Mouse (Mus musculus) limb, embryonic 10.5 days (tissue): ENCODE data around the gene Wdr20rt. TPM values are rescaled to one million over a fixed set of nuclear protein-coding genes. Genes with fewer than 3 reads are reported as not detected.
"Not testable (repeated sequence)": the region's sequence is repeated elsewhere in the genome, so short reads cannot be mapped to it uniquely, and the experiment has no call there.

ENCODE experiments used
- DNase-seq: peaks from one replicate; pipeline ENCODE4 v3.0.0-alpha.2; 2017; ENCODE audit warnings: low spot score
- H3K27ac ChIP-seq: fragments of 300-500 bp; sonication (generic); 2 replicates; pipeline ENCODE4 v1.5.1; 2016; ENCODE audit warnings: mild to moderate bottlenecking
- H3K27me3 ChIP-seq: fragments of 300-500 bp; sonication (generic); 2 replicates; pipeline ENCODE4 v1.6.1; 2016; ENCODE audit warnings: low read depth, mild to moderate bottlenecking; ENCODE audit not compliant: poor library complexity, severe bottlenecking
- H3K36me3 ChIP-seq: fragments of 300-500 bp; sonication (generic); 2 replicates; pipeline ENCODE4 v1.6.1; 2016; ENCODE audit warnings: mild to moderate bottlenecking, moderate library complexity
- H3K4me1 ChIP-seq: fragments of 300-500 bp; sonication (generic); 2 replicates; pipeline ENCODE4 v1.6.1; 2016
- H3K4me3 ChIP-seq: fragments of 300-500 bp; sonication (generic); 2 replicates; pipeline ENCODE4 v1.5.1; 2016; ENCODE audit warnings: mild to moderate bottlenecking, moderate library complexity
- H3K9me3 ChIP-seq: fragments of 300-500 bp; sonication (generic); replicated peaks from 2 replicates; pipeline ENCODE4 v1.6.1; 2016; ENCODE audit warnings: mild to moderate bottlenecking
- WGBS: fragments of 180-500 bp; shearing (Covaris S2); methylation state at CpG from one replicate; pipeline ENCODE4 v1.1.7; 2016; 5-methylcytosine and 5-hydroxymethylcytosine counted together
- polyA plus RNA-seq: library from polyadenylated mRNA; unstranded; fragments of >200 nt; fragmentation: Nextera tagmentation; extraction: Ambion mirVana; gene quantifications from 2 replicates; pipeline ENCODE4 v1.2.1, GENCODE M21; 2016

The Wdr20rt gene
- polyA plus RNA-seq = not detected in 2 replicates

DNA sequence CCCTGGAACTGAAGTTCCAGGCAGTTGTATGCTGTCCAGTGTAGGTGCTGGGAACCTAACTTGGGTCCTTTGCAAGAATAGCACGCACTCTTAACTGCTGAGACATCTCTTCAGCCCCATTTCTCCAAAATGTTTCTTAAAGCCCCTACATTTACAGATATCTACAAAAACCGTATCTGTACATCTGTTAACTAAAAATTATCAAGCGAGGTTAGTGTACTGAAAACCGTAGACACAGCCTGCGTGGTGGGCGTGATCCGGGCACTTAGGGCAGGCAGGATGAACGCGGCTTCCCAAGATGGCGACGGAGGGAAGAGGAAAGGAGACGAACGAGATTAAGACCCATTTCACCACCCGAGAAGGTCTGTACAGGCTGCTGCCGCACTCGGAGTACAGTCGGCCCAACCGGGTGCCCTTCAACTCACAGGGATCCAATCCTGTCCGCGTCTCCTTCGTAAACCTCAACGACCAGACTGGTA, at the start of gene Wdr20rt:
Wdr20rt (plus strand) TSS at position 51 of the 479 bp plus-strand sequence.
- no peaks in the 10 kb centered on the region for H3K9me3 ChIP-seq
- H3K27me3 ChIP-seq = no peaks in the 10 kb centered on the region
- H3K36me3 ChIP-seq = no peaks in the 10 kb centered on the region
- no peak within 1 kb of the TSS for H3K27ac ChIP-seq
- no peaks in the 10 kb centered on the region for H3K4me1 ChIP-seq
- no peak within 1 kb of the TSS for H3K4me3 ChIP-seq
- WGBS = 92% methylated on average over 22 of the region's 22 CpGs
- no peak for DNase-seq

DNA sequence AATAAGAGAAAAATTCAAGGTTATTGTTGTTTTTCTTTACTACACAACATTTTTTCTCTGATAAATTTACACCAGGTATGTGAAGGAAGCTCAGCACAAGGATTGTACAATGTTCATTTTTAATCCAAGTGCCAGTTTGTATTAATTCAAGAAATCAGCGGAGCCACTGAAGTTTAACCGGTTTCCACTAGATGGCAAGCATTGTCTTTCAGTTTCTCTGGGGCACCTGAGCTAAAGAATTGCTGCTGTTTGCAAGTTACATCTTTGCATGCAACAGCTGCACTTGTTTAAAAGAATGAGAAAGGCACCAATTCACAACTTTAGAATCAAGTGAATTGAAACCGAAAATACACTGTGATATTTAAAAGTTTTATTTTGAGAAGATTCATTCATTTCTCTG, 38.0 kb upstream of the Wdr20rt start:
- H3K9me3 ChIP-seq = no peaks in the 10 kb centered on the region
- no peak overlapping the region for H3K27ac ChIP-seq
- H3K36me3 ChIP-seq = no peaks in the 10 kb centered on the region
- no peak for DNase-seq
- no peak overlapping the region for H3K4me3 ChIP-seq
- H3K27me3 ChIP-seq = no peaks in the 10 kb centered on the region
- WGBS = 62% methylated on average over 3 of the region's 3 CpGs
- H3K4me1 ChIP-seq = no peaks in the 10 kb centered on the region

DNA sequence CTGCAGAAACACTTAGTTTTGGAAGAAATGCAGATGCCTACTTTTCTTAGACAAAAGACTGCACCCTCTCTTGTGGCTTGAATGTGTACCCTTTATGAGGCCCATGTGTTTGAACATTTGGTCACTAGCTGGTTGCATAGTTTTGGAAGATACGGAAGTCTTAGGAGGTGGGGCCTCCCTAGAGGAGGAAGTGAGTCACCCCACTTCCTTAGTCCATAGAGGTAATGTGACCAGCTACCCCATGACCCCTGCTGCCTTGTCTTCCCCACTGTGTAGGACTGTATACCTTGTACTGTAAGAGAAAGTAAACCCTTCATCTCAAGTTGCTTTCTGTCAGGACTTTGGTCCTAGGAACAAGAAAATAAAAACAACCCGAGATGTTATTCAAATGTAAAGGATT, 36.1 kb upstream of the Wdr20rt start:
- 84% methylated on average over 2 of the region's 2 CpGs for WGBS
- H3K4me1 ChIP-seq = no peaks in the 10 kb centered on the region
- H3K9me3 ChIP-seq = no peaks in the 10 kb centered on the region
- H3K36me3 ChIP-seq = no peaks in the 10 kb centered on the region
- H3K27ac ChIP-seq = no peak overlapping the region
- no peak overlapping the region for H3K4me3 ChIP-seq
- no peak for DNase-seq
- H3K27me3 ChIP-seq = no peaks in the 10 kb centered on the region

DNA sequence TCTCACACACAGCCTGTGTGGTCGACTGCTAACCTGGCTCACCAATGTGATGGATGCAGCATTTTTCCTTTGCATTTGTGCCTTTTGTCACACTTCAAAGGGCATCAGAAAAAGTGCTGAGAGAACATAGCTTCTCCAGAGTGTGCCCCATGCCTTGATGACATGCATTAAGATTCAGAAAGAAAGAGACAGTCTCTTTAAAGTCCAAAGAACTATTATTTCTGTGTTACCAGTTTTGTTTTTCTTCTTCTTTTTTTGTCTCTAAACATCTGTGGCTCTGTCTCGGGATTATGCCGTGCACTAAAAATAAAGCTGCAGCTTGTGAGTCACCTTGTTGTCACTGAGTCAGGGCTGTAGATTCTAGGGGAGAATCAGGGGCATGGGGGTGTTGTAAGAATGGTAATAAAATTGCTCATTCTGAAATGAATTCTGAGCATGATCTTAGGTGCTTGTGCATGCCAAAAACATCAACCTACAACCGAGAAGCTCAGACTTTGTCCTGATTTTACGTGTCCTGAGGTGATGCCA, 31.2 kb upstream of the Wdr20rt start:
- H3K4me1 ChIP-seq = no peaks in the 10 kb centered on the region
- H3K4me3 ChIP-seq = no peak overlapping the region
- H3K27ac ChIP-seq = no peak overlapping the region
- 84% methylated on average over 5 of the region's 5 CpGs for WGBS
- H3K36me3 ChIP-seq = no peaks in the 10 kb centered on the region
- no peaks in the 10 kb centered on the region for H3K27me3 ChIP-seq
- no peaks in the 10 kb centered on the region for H3K9me3 ChIP-seq
- DNase-seq = no peak

DNA sequence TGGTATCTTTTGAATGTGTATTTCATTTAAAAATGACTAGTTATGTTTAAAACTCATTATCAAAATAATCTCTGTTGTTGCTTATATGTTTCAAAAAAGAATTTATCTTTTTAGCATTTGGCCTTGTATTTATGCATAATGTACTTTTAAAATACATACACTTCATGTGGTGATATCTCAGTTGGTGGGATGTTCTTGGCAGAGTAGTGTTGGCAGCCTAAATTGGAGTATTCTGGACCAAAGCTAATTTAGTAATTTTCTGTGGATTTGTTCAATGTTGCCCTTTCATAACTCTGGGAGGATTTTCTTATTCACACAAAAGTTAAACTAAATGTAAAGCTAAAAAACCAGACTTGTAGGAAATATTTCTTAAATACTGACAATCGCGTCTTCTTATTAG, 23.5 kb upstream of the Wdr20rt start:
- Histone ChIP-seq H3K36me3 (no peaks in the 10 kb centered on the region), H3K9me3 (no peaks in the 10 kb centered on the region), H3K4me1 (no peaks in the 10 kb centered on the region), H3K4me3 (no peak overlapping the region), H3K27ac (no peak overlapping the region), H3K27me3 (no peaks in the 10 kb centered on the region)
- WGBS = 95% methylated on average over 2 of the region's 2 CpGs
- no peak for DNase-seq

DNA sequence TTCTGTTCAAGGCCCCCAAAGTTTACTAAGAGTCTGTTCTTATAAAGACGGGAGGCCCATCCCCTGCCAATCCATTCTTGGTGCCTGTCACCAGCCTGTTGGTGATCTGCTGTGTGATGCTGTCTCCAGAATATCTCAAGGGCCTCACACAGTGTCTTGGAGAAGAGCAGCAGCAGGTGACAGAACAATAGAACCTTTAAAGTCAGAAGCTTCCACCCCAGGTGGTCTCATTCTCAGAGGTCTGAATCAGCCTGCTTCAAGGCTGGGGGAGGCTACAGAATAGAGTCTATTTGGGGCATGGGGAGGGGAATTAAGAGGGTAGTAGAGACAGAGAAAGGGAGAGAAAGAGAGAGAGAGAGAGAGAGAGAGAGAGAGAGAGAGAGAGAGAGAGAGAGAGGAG, 18.9 kb upstream of the Wdr20rt start:
- DNase-seq = no peak
- H3K27me3 ChIP-seq = no peaks in the 10 kb centered on the region
- no peak overlapping the region for H3K4me3 ChIP-seq
- H3K9me3 ChIP-seq = no peaks in the 10 kb centered on the region
- WGBS = 70% methylated on average over 1 of the region's 1 CpGs
- H3K27ac ChIP-seq = no peak overlapping the region
- H3K36me3 ChIP-seq = no peaks in the 10 kb centered on the region
- H3K4me1 ChIP-seq = no peaks in the 10 kb centered on the region

DNA sequence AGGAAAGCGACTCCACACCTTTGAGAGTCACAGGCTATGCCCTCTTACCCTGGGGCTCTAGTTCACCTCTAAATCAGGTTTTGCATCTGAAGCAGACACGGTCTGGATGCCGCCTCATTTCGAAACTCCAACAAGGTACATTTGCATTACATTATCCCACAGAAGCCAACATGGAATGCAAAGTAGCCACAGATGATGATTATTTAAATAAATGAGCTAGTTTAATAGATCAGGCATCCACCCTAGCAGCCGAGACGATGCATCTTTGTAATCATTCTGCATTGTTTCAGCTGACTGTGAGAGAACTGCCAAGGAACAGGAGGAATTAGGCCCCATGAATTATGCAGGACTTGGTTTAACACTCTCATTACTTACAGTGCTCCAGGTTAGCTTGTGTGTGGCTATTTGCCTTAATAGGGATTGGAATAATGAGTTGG, 8.9 kb upstream of the Wdr20rt start:
- no peaks in the 10 kb centered on the region for H3K9me3 ChIP-seq
- no peak overlapping the region for H3K4me3 ChIP-seq
- no peak overlapping the region for H3K27ac ChIP-seq
- no peak for DNase-seq
- no peaks in the 10 kb centered on the region for H3K36me3 ChIP-seq
- H3K27me3 ChIP-seq = no peaks in the 10 kb centered on the region
- WGBS = 90% methylated on average over 6 of the region's 6 CpGs
- H3K4me1 ChIP-seq = no peaks in the 10 kb centered on the region

DNA sequence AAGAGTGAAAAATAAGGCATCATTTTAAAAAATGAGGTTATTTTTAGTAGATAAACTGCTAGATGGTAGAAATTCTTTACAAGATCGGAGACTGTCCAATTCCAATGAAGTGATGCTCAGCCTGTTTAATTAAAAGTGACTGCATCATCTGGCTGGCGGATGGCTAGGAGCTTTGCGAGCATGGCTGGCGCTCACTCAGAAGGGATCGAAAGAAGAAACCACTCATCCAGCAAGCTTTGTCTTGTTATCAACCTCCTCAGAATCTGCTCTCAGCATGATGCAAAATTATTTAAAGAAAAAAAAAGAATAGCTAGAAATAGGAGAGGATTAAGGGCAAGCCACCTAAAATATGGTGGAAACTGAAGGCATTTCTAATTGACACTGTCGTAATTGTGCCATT, 3.3 kb downstream of the Wdr20rt start:
- Histone ChIP-seq H3K4me3 (no peak overlapping the region), H3K9me3 (no peaks in the 10 kb centered on the region), H3K27ac (no peak overlapping the region), H3K36me3 (no peaks in the 10 kb centered on the region), H3K4me1 (no peaks in the 10 kb centered on the region), H3K27me3 (no peaks in the 10 kb centered on the region)
- WGBS = 91% methylated on average over 6 of the region's 6 CpGs
- no peak for DNase-seq

DNA sequence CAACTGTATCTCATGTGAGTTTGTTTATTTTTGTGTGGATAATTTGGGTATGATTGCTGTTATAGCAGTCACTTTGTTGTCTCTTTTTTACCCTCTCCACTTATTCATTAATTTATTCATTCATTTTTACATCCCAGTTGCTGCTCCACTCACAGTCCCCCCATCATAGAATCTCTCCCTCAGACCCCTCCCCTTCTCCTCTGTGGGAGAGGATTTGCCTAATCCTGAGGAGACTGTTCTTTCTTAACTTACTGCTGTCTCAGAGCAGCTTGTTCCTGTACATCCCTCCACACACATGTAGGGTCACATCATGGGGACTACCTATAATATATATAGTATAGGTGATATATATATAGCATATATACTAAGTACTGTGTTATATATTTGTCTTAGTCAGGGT, 3.7 kb downstream of the Wdr20rt start:
- Histone ChIP-seq H3K27me3 (no peaks in the 10 kb centered on the region), H3K4me1 (no peaks in the 10 kb centered on the region), H3K36me3 (no peaks in the 10 kb centered on the region), H3K9me3 (no peaks in the 10 kb centered on the region), H3K27ac (no peak overlapping the region), H3K4me3 (no peak overlapping the region)
- no peak for DNase-seq

DNA sequence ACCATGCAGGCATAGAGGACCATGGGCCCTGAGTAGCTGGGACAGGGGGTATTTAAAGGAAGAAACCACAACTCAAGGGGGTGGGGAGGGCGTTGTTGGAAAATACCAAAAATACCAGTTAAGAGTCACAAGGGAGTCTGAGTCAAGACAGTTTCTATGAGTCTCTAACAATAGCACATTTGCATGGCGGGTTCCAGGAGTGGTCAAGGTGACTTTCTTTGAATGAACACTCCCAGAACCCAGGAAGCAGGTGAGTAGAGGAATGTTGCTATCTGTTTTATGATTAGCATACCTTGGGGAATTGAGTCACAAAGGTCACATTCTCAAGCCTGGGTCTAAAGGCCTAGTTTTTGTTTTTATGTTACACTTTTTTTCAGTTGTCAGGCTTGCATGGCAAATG, 7.5 kb downstream of the Wdr20rt start:
- H3K27me3 ChIP-seq, H3K4me3 ChIP-seq, H3K4me1 ChIP-seq, H3K36me3 ChIP-seq, DNase-seq, H3K9me3 ChIP-seq, H3K27ac ChIP-seq: not testable (repeated sequence)
- 80% methylated on average over 2 of the region's 2 CpGs for WGBS

DNA sequence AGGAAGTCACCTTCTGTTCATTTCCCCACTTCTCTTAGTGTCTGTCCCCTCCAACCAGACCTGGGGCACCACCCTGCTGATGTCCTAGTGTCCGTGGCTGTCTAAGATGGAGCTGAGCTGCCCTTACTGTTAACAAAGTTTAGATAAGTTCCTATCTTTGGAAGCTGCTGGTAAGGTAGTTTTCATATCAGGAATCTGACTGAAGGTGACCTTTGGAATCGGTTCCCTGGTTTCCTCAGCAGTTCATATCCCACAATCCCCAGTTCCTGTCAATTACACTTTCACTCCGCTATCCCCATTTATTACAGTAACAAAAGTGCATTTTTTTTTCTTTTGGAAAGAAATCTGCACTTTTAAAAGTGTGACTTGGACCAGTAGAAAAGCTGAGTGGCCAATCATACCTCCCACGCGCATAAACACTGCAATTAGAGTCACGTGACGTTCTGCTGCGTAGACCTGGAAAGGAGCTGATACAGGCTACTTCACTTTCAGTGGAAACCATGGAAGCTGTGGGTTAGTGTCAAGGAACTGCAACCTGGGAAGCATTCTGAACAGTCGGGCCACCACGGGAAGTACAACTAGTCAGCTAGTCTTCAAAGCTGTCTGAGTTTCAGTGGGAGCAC, 24.9 kb downstream of the Wdr20rt start:
- WGBS = 93% methylated on average over 10 of the region's 10 CpGs

DNA sequence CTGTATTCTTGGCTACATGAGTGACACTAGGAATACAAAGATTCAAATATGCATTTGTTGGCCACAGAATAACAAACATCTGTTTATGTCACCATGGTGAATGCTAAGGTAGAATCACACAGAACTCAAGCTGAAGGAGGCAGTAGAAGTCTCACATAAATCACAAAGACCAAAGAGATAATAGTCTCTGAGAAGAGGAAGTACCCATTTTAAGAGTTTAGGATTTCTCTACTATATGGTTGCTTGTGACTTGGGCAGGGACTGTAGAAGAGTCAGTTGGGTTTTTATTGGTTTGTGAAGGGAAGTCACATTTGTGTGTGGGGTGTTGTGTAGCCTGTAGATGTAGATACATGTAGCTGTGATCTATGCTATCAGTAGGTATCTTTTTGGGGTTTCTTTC, 31.6 kb downstream of the Wdr20rt start:
- no peak for DNase-seq
- no peak overlapping the region for H3K27ac ChIP-seq

More for the DNA sequence above, 24.9 kb downstream of the Wdr20rt start:
- Histone ChIP-seq H3K4me3 (no peak overlapping the region), H3K36me3 (no peaks in the 10 kb centered on the region), H3K9me3 (no peaks in the 10 kb centered on the region), H3K4me1 (no peaks in the 10 kb centered on the region), H3K27ac (no peak overlapping the region), H3K27me3 (no peaks in the 10 kb centered on the region)
- no peak for DNase-seq

DNA sequence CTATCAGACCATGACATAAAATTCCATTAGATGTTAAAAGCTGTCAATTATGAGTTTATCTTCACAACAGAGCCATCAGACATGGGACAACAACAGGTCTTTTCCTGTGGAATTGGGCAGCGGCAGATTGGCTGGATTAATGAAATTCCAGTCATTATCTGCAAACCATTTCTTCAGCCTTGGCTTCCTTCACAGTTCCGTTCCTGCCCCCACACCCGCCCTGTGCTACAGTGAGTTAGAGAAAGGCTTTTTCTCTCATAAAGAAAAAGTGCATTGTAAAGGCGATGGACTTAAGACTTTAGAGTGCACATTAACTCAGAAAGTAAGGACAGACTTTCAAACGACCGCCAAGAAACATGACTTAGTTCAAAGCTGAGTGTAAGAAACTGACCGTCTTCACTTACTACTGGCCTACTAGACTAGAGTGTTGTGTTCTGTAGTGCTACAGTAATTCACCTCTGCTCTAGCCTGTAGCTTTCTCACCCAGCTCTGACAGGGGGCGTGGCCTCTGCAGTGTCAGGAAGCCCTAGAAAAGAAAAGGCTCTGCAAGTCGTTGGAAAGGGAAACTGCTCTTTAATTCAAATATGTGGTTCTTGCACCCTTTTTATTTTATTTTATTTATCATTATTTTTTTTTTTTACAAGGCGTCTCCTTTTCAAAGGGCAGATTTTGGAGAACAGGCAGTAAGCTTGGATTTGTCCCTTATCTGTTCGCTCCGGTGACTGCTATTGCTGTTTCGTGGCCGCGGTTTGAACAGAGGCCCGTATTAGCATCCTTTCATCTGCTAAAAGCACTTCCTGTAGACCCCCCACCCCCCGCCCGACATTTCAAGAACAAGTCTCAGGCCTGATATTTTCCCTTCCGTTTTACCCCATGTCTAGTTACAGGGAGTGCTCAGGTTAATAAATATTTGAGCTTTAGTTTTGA, 33.2 kb downstream of the Wdr20rt start:
- Histone ChIP-seq H3K4me3 (no peak overlapping the region), H3K27me3 (no peaks in the 10 kb centered on the region), H3K36me3 (no peaks in the 10 kb centered on the region), H3K27ac (no peak overlapping the region), H3K4me1 (no peaks in the 10 kb centered on the region), H3K9me3 (no peaks in the 10 kb centered on the region)
- DNase-seq = no peak
- 54% methylated on average over 19 of the region's 19 CpGs for WGBS

More for the DNA sequence above, 31.6 kb downstream of the Wdr20rt start:
- no peaks in the 10 kb centered on the region for H3K4me1 ChIP-seq
- H3K36me3 ChIP-seq = no peaks in the 10 kb centered on the region
- no peaks in the 10 kb centered on the region for H3K9me3 ChIP-seq
- no peak overlapping the region for H3K4me3 ChIP-seq
- H3K27me3 ChIP-seq = no peaks in the 10 kb centered on the region
